Mouse (Mus musculus): Measurements from ENCODE around the gene Gm8108. TPM values are rescaled to one million over a fixed set of nuclear protein-coding genes. Genes with fewer than 3 reads are reported as not detected.
"Not testable (repeated sequence)": the region's sequence is repeated elsewhere in the genome, so short reads cannot be mapped to it uniquely, and the experiment has no call there.

Gene Gm8108
- polyA plus RNA-seq (2014; fragmentation: Nextera tagmentation; extraction: Ambion mirVana), result 0.98 and 2.4 TPM in 2 replicates

- peak within 1 kb of the TSS; percentile 36 for H3K4me2 ChIP-seq (ENCODE audit: low read depth)
- 4% methylated on average over 25 of the region's 37 CpGs for WGBS
- H3K9ac ChIP-seq (ENCODE audit: low read length); H3K4me1 ChIP-seq (ENCODE audit: control insufficient read depth, insufficient read depth, low read length); H3K27me3 ChIP-seq (ENCODE audit: control insufficient read depth, insufficient read depth, low read length); H3K9me3 ChIP-seq (ENCODE audit: control insufficient read depth, low read length); ATAC-seq (ENCODE audit: insufficient read depth, low FRiP score, low TSS enrichment); H3K27ac ChIP-seq (ENCODE audit: low read depth, low read length); H3K36me3 ChIP-seq (ENCODE audit: control insufficient read depth, insufficient read depth, low read length): not testable (repeated sequence)
- DNase-seq (ENCODE audit: low spot score), result peak; percentile 11
- peak within 1 kb of the TSS; percentile 21 for H3K4me3 ChIP-seq (ENCODE audit: low read depth, low read length)
Observed at GRCm38 (mm10) chr14:4110426-4110825, at the start of gene Gm8108. Gm8108 (plus strand) TSS chr14:4110526.

GRCm38 (mm10) chr14:4083820-4084219, 26.5 kb upstream of the Gm8108 start, which contains the start of gene Gm3115:
Gm3115 (plus strand) TSS chr14:4084120.
- H3K4me1 ChIP-seq (ENCODE audit: control insufficient read depth, insufficient read depth, low read length); DNase-seq (ENCODE audit: low spot score); H3K27me3 ChIP-seq (ENCODE audit: control insufficient read depth, insufficient read depth, low read length); H3K4me2 ChIP-seq (ENCODE audit: low read depth); ATAC-seq (ENCODE audit: insufficient read depth, low FRiP score, low TSS enrichment); H3K27ac ChIP-seq (ENCODE audit: low read depth, low read length); H3K9ac ChIP-seq (ENCODE audit: low read length); H3K4me3 ChIP-seq (ENCODE audit: low read depth, low read length); H3K36me3 ChIP-seq (ENCODE audit: control insufficient read depth, insufficient read depth, low read length); H3K9me3 ChIP-seq (ENCODE audit: control insufficient read depth, low read length): not testable (repeated sequence)
- WGBS, result 82% methylated on average over 3 of the region's 3 CpGs

GRCm38 (mm10) chr14:4141646-4142045, 31.3 kb downstream of the Gm8108 start:
- H3K27me3 ChIP-seq (ENCODE audit: control insufficient read depth, insufficient read depth, low read length); DNase-seq (ENCODE audit: low spot score); ATAC-seq (ENCODE audit: insufficient read depth, low FRiP score, low TSS enrichment); H3K4me1 ChIP-seq (ENCODE audit: control insufficient read depth, insufficient read depth, low read length); H3K4me3 ChIP-seq (ENCODE audit: low read depth, low read length); H3K9me3 ChIP-seq (ENCODE audit: control insufficient read depth, low read length); H3K36me3 ChIP-seq (ENCODE audit: control insufficient read depth, insufficient read depth, low read length); H3K4me2 ChIP-seq (ENCODE audit: low read depth); H3K27ac ChIP-seq (ENCODE audit: low read depth, low read length); H3K9ac ChIP-seq (ENCODE audit: low read length): not testable (repeated sequence)
- WGBS, result 95% methylated on average over 4 of the region's 4 CpGs

GRCm38 (mm10) chr14:4164730-4165129, 54.4 kb downstream of the Gm8108 start, which contains the start of gene Gm3127:
Gm3127 (plus strand) TSS chr14:4165030.
- no CpG with 5 or more reads among the region's 2 CpGs for WGBS
- not testable (repeated sequence) for H3K4me1 ChIP-seq (ENCODE audit: control insufficient read depth, insufficient read depth, low read length); DNase-seq (ENCODE audit: low spot score); H3K27me3 ChIP-seq (ENCODE audit: control insufficient read depth, insufficient read depth, low read length); H3K27ac ChIP-seq (ENCODE audit: low read depth, low read length); H3K36me3 ChIP-seq (ENCODE audit: control insufficient read depth, insufficient read depth, low read length); H3K9me3 ChIP-seq (ENCODE audit: control insufficient read depth, low read length); ATAC-seq (ENCODE audit: insufficient read depth, low FRiP score, low TSS enrichment); H3K4me3 ChIP-seq (ENCODE audit: low read depth, low read length); H3K9ac ChIP-seq (ENCODE audit: low read length); H3K4me2 ChIP-seq (ENCODE audit: low read depth)

GRCm38 (mm10) chr14:4182030-4182429, 71.7 kb downstream of the Gm8108 start:
- ATAC-seq (ENCODE audit: insufficient read depth, low FRiP score, low TSS enrichment); H3K27ac ChIP-seq (ENCODE audit: low read depth, low read length); H3K4me1 ChIP-seq (ENCODE audit: control insufficient read depth, insufficient read depth, low read length); H3K9ac ChIP-seq (ENCODE audit: low read length); H3K36me3 ChIP-seq (ENCODE audit: control insufficient read depth, insufficient read depth, low read length); H3K9me3 ChIP-seq (ENCODE audit: control insufficient read depth, low read length); H3K27me3 ChIP-seq (ENCODE audit: control insufficient read depth, insufficient read depth, low read length): not testable (repeated sequence)
- H3K4me2 ChIP-seq (ENCODE audit: low read depth), result peak overlapping the region; percentile 42
- peak overlapping the region; percentile 24 for H3K4me3 ChIP-seq (ENCODE audit: low read depth, low read length)
- DNase-seq (ENCODE audit: low spot score), result peak; percentile 9
- 11% methylated on average over 10 of the region's 14 CpGs for WGBS

Other genes starting within 250 kb of the Gm8108 start
- 0.13 and 0.15 TPM in 2 replicates for gene Gm2916, start 226.4 kb upstream of the Gm8108 start, polyA plus RNA-seq (2014; fragmentation: Nextera tagmentation; extraction: Ambion mirVana)
- not detected in 2 replicates for gene Gm3029, start 178.8 kb upstream of the Gm8108 start, polyA plus RNA-seq (2014; fragmentation: Nextera tagmentation; extraction: Ambion mirVana)
- gene Gm3095, start 147.0 kb upstream of the Gm8108 start, polyA plus RNA-seq (2014; fragmentation: Nextera tagmentation; extraction: Ambion mirVana), result not detected in 2 replicates
- not detected in 2 replicates for gene Gm3099, start 112.1 kb upstream of the Gm8108 start, polyA plus RNA-seq (2014; fragmentation: Nextera tagmentation; extraction: Ambion mirVana)
- gene Gm5796, start 86.6 kb upstream of the Gm8108 start, polyA plus RNA-seq (2014; fragmentation: Nextera tagmentation; extraction: Ambion mirVana), result 0.37 and 0.42 TPM in 2 replicates
- gene Gm3115, start 26.4 kb upstream of the Gm8108 start, polyA plus RNA-seq (2014; fragmentation: Nextera tagmentation; extraction: Ambion mirVana), result not detected in 2 replicates
- gene Gm3127, start 54.5 kb downstream of the Gm8108 start, polyA plus RNA-seq (2014; fragmentation: Nextera tagmentation; extraction: Ambion mirVana), result not detected in 2 replicates
- gene Gm2974, start 72.0 kb downstream of the Gm8108 start, polyA plus RNA-seq (2014; fragmentation: Nextera tagmentation; extraction: Ambion mirVana), result 0.49 and 0.97 TPM in 2 replicates
- not detected in 2 replicates for gene Gm3138, start 139.1 kb downstream of the Gm8108 start, polyA plus RNA-seq (2014; fragmentation: Nextera tagmentation; extraction: Ambion mirVana)
- not detected in 2 replicates for gene Gm3149, start 206.8 kb downstream of the Gm8108 start, polyA plus RNA-seq (2014; fragmentation: Nextera tagmentation; extraction: Ambion mirVana)
- gene 2610042L04Rik, start 224.2 kb downstream of the Gm8108 start, polyA plus RNA-seq (2014; fragmentation: Nextera tagmentation; extraction: Ambion mirVana), result 0.46 and 1.0 TPM in 2 replicates